Mouse (Mus musculus) bone marrow macrophage, adult 2 months (primary cell): Measurements from ENCODE around the gene Tigit.

Source experiments
- CTCF ChIP-seq: IDR thresholded peaks from 2 replicates; pipeline ENCODE4 v1.5.1; 2012; ENCODE audit warnings: low read depth, mild to moderate bottlenecking, low read length, moderate library complexity
- POLR2A ChIP-seq: IDR thresholded peaks from 2 replicates; pipeline ENCODE4 v1.6.1; 2012; ENCODE audit warnings: mild to moderate bottlenecking, low read depth, low read length, borderline replicate concordance

- TF ChIP-seq POLR2A, result no peak
- TF ChIP-seq CTCF, result no peak
Measured at GRCm38 (mm10) chr16:43602573-43602972, 61.4 kb downstream of the Tigit start.
